Mouse (Mus musculus) hindbrain, embryonic 13.5 days (tissue): ENCODE data around the gene Gm20518. TPM values are rescaled to one million over a fixed set of nuclear protein-coding genes. Genes with fewer than 3 reads are reported as not detected.
A peak's percentile ranks its signal among the peaks of the same experiment; 100 is the strongest.

Source experiments
- ATAC-seq: fragments of 200-750 bp; cut with Nextera tagmentation; 2 replicates; pipeline ENCODE4 v1.8.0; 2017; ENCODE audit warnings: moderate TSS enrichment; ENCODE audit not compliant: low FRiP score
- H3K27ac ChIP-seq: fragments of 300-500 bp; sonication (generic); 2 replicates; pipeline ENCODE4 v1.5.1; 2015; ENCODE audit warnings: inconsistent platforms, mild to moderate bottlenecking, moderate library complexity
- H3K27me3 ChIP-seq: fragments of 300-500 bp; sonication (generic); 2 replicates; pipeline ENCODE4 v1.6.1; 2015; ENCODE audit warnings: mild to moderate bottlenecking, inconsistent platforms
- H3K36me3 ChIP-seq: fragments of 300-500 bp; sonication (generic); 2 replicates; pipeline ENCODE4 v1.6.1; 2015; ENCODE audit warnings: mild to moderate bottlenecking, inconsistent platforms
- H3K4me1 ChIP-seq: fragments of 300-500 bp; sonication (generic); replicated peaks from 2 replicates; pipeline ENCODE4 v1.6.1; 2015; ENCODE audit warnings: inconsistent platforms
- H3K4me2 ChIP-seq: fragments of 300-500 bp; sonication (generic); 2 replicates; pipeline ENCODE4 v1.6.1; 2015; ENCODE audit warnings: inconsistent platforms, mild to moderate bottlenecking, moderate library complexity
- H3K4me3 ChIP-seq: fragments of 300-500 bp; sonication (generic); 2 replicates; pipeline ENCODE4 v1.5.1; 2015; ENCODE audit warnings: mild to moderate bottlenecking, inconsistent platforms
- H3K9ac ChIP-seq: fragments of 300-500 bp; sonication (generic); 2 replicates; pipeline ENCODE4 v1.6.1; 2015; ENCODE audit warnings: mild to moderate bottlenecking, inconsistent platforms
- H3K9me3 ChIP-seq: fragments of 300-500 bp; sonication (generic); 2 replicates; pipeline ENCODE4 v1.6.1; 2016; ENCODE audit warnings: inconsistent platforms
- WGBS: fragments of 180-500 bp; shearing (Covaris S2); methylation state at CpG from one replicate; pipeline ENCODE4 v1.1.7; 2015; 5-methylcytosine and 5-hydroxymethylcytosine counted together
- polyA plus RNA-seq: library from polyadenylated mRNA; unstranded; fragments of >200 nt; fragmentation: Nextera tagmentation; extraction: Ambion mirVana; gene quantifications from 2 replicates; pipeline ENCODE4 v1.2.1, GENCODE M21; 2015

Gene Gm20518
- polyA plus RNA-seq, 1 experiment from 2014 or later = 0.65 TPM

DNA sequence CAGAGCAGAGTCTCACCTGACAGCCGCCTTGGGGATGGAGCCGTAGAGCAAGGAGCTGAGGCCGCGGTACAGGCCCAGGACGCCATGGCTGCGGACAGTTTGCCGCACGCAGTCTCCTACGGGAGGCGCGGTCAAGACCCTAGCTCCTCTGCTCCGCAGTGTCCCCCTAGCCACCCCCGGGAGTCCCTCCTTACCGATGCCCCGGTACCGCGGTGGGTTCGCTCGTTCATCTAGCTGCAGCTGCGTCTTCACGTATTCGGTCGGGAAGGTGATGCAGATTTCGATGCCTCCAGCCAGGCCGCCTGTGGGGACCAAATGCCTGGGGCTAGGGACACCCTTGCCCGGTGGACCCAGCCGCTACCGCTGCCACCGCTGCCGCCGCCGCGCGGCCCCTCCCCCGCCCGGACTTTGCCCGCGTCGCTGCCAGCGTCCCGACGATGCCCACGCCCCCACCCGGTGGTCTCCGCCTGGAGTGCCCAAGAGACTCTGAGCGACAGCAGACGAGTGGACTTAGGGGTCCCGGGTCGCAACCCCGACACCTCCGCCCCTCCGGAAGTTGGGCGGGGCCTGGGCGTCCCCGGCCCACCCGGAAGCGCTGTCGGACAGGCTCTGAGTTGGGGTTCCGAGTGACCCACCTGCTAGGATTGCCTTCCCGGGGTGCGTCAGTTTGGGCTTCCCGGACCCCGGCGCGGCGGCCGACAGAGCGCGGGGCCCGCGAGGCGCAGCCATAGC is 36.0 kb upstream of the Gm20518 start:
- Histone ChIP-seq H3K4me2 (peak overlapping the region; percentile 77), H3K27me3 (no peaks in the 10 kb centered on the region), H3K4me1 (peaks cover 41% of the 10 kb centered on the region), H3K9me3 (no peaks in the 10 kb centered on the region), H3K36me3 (peaks cover 19% of the 10 kb centered on the region), H3K27ac (peak overlapping the region; percentile 92), H3K9ac (peak overlapping the region; percentile 91), H3K4me3 (peak overlapping the region; percentile 82)
- ATAC-seq = peak; percentile 47
- under 1% methylated on average over 65 of the region's 72 CpGs for WGBS

GRCm38 (mm10) chr16:17922163-17922538 is 30.7 kb upstream of the Gm20518 start:
- Histone ChIP-seq H3K27ac (peak overlapping the region; percentile 93), H3K4me2 (peak overlapping the region; percentile 89), H3K9me3 (peaks cover 3% of the 10 kb centered on the region; the same call in 1 of the 2 replicates), H3K27me3 (peaks cover 36% of the 10 kb centered on the region), H3K9ac (peak overlapping the region; percentile 89), H3K4me3 (peak overlapping the region; percentile 81), H3K36me3 (peaks cover 19% of the 10 kb centered on the region), H3K4me1 (peaks cover 48% of the 10 kb centered on the region)
- 1% methylated on average over 14 of the region's 14 CpGs for WGBS
- ATAC-seq = peak; percentile 15

GRCm38 (mm10) chr16:17921325-17922162 is 30.1 kb upstream of the Gm20518 start:
- Histone ChIP-seq H3K4me3 (peak overlapping the region; percentile 81), H3K36me3 (peaks cover 19% of the 10 kb centered on the region), H3K27me3 (peaks cover 42% of the 10 kb centered on the region), H3K9ac (peak overlapping the region; percentile 89), H3K4me1 (peaks cover 42% of the 10 kb centered on the region), H3K9me3 (peaks cover 3% of the 10 kb centered on the region; the same call in 1 of the 2 replicates), H3K4me2 (peak overlapping the region; percentile 89), H3K27ac (peak overlapping the region; percentile 93)
- peak; percentile 93 for ATAC-seq
- WGBS = 2% methylated on average over 46 of the region's 47 CpGs

DNA sequence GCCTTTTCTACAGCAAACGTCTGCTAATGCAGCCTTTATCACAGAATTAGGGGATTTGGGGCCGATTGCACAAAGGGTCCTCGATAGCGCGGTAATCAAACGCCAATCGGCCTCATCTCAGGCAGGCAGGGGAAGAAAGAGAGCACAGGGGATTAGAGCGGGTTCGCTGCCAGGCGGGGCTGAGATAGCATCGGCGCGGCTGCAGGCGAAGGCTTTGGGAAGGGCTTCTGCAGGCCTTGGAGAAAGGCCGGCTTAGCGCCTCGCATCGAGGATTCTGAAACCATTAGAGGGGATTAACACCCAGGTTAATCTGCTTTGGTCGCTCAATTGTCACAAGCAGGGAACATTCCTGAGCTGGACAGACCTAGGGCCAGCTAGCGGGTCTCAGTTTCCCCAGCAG is 29.1 kb upstream of the Gm20518 start:
- 10% methylated on average over 20 of the region's 20 CpGs for WGBS
- H3K36me3 ChIP-seq = peaks cover 10% of the 10 kb centered on the region
- no peak for ATAC-seq
- peak overlapping the region; percentile 81 for H3K4me3 ChIP-seq
- peak overlapping the region; percentile 89; the same call in 1 of the 2 replicates for H3K4me2 ChIP-seq
- H3K9ac ChIP-seq = peak overlapping the region; percentile 77
- peaks cover 32% of the 10 kb centered on the region for H3K4me1 ChIP-seq
- peaks cover 51% of the 10 kb centered on the region for H3K27me3 ChIP-seq
- H3K27ac ChIP-seq = peak overlapping the region; percentile 93; the same call in 1 of the 2 replicates
- peaks cover 3% of the 10 kb centered on the region; the same call in 1 of the 2 replicates for H3K9me3 ChIP-seq

DNA sequence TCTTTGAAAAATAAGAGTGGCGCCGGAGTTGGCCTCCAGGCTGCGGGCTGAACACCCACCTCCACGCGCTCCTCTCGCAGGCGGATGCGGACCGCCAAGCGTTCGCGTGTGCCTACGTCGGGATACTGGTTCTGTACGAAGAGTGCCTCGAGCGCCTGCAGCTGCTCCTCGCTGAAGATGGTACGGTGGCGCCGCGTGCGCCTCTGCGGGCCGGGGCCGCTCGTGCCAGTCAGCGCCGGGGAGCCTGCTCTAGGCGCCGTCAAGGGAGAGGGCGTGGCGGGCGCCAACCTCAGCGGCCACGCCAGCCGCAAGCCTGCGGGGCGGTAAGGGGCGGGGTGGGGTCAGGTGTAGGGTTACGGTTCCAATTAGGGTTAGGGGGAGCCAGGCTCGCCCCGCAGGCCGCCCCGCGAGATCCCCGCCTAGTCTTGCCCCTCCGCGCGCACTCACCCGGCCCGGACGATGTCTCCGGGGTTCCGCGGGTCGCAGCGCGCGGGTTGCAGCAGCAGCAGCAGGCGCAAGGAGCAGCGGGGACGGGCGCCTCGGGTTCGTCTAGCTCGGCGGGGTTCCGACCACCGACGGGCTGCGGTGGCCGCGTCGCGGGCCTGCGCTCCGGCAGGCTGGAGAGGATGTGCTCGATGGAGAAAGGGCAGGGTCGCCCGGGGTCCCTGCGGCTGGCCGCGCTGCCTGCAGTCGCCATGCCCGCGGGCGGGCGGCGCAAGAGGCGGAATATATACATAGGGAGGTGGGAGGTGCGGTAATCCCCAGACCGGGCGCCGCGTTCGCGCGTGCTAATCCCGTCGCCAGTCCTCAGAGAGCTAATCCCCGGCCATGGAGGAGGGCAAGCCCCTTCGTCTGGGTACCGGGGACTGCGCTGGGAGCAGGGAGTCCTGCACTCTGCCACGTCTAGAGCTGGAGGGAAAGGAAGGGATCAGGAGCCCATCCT is 23.1 kb upstream of the Gm20518 start, which contains the start of gene Gsc2:
Gsc2 (minus strand) TSS at position 753 of the 943 bp plus-strand sequence.
- Histone ChIP-seq H3K27me3 (peaks cover 76% of the 10 kb centered on the region), H3K36me3 (no peaks in the 10 kb centered on the region), H3K4me2 (peak within 1 kb of the TSS; percentile 54), H3K4me1 (peaks cover 25% of the 10 kb centered on the region), H3K9ac (peak within 1 kb of the TSS; percentile 60), H3K9me3 (peaks cover 3% of the 10 kb centered on the region; the same call in 1 of the 2 replicates), H3K4me3 (peak within 1 kb of the TSS; percentile 36), H3K27ac (no peak within 1 kb of the TSS)
- WGBS = under 1% methylated on average over 97 of the region's 106 CpGs
- ATAC-seq = no peak

DNA sequence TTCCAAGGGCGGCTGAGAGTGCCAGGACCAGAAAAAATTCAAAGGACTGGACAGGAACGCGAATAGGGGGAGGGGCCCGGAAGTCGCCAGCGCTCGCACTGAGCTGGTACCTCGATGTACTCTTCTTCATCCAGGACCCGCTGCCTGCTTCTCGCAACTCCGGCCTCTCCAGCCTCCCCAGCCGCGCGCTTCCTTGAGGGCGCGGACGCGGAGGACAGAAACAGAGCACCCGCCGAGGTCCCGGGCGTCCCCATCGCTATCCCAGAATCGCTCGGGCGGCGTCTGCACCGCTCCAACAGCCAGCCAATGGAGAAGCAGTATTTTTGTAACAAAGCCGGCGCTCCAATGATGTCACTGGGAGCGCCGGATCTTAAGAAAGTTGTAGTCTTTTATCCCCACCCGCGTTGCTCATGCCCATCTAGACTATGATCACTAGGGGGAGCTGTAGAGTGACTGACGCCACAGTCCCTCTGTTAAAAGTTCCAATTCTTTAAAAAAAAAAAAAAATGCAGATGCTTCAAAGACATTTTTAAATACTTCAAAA is 19.7 kb upstream of the Gm20518 start, which contains the start of gene Ess2:
Ess2 (minus strand) TSS at position 297 of the 544 bp plus-strand sequence.
- no peaks in the 10 kb centered on the region for H3K9me3 ChIP-seq
- peaks cover 45% of the 10 kb centered on the region for H3K27me3 ChIP-seq
- peaks cover 25% of the 10 kb centered on the region for H3K4me1 ChIP-seq
- H3K36me3 ChIP-seq = peaks cover 34% of the 10 kb centered on the region
- peak within 1 kb of the TSS; percentile 94 for H3K4me2 ChIP-seq
- ATAC-seq = peak; percentile 93
- peak within 1 kb of the TSS; percentile 83 for H3K27ac ChIP-seq
- peak within 1 kb of the TSS; percentile 74 for H3K4me3 ChIP-seq
- WGBS = under 1% methylated on average over 35 of the region's 35 CpGs
- H3K9ac ChIP-seq = peak within 1 kb of the TSS; percentile 84

- peaks cover 66% of the 10 kb centered on the region for H3K36me3 ChIP-seq
- H3K4me2 ChIP-seq = no peak within 1 kb of the TSS
- 90% methylated on average over 14 of the region's 14 CpGs for WGBS
- H3K4me1 ChIP-seq = no peaks in the 10 kb centered on the region
- H3K9me3 ChIP-seq = no peaks in the 10 kb centered on the region
- H3K4me3 ChIP-seq = no peak within 1 kb of the TSS
- H3K27me3 ChIP-seq = no peaks in the 10 kb centered on the region
- no peak for ATAC-seq
- H3K9ac ChIP-seq = no peak within 1 kb of the TSS
- H3K27ac ChIP-seq = no peak within 1 kb of the TSS
Observed at GRCm38 (mm10) chr16:17898462-17898861, 7.0 kb upstream of the Gm20518 start, which contains the start of the genes Dgcr2 and Tssk2. TSS of gene Dgcr2 (minus strand) at chr16:17898562. TSS of gene Tssk2 (plus strand) at chr16:17898637.

GRCm38 (mm10) chr16:17896091-17896490 is 4.6 kb upstream of the Gm20518 start:
- no peak for ATAC-seq
- H3K9ac ChIP-seq = no peak overlapping the region
- H3K9me3 ChIP-seq = no peaks in the 10 kb centered on the region
- no peak overlapping the region for H3K4me3 ChIP-seq
- H3K4me1 ChIP-seq = peaks cover 10% of the 10 kb centered on the region
- H3K27me3 ChIP-seq = no peaks in the 10 kb centered on the region
- no peak overlapping the region for H3K27ac ChIP-seq
- H3K4me2 ChIP-seq = no peak overlapping the region
- H3K36me3 ChIP-seq = peaks cover 42% of the 10 kb centered on the region

DNA sequence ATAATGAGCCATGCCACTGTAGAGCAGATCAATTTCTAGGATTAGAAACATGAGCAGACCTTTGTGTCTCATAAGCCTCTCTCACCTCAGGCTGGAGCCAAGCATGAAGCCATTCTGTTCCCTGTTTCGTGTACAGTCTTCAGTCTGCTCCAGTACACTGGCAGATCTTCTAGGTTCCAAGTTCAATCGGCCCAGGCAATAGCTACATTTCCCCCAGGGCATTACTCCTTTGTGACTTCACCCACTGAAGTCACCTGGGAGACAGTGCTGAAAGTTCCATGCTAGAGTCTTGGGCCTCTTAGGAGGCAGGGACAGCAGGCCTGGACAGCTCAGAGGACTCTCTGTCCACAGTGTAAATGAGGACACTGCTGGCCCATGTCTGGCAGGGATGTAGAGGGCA is 2.5 kb upstream of the Gm20518 start, which contains the start of gene Tssk1:
Tssk1 (plus strand) TSS at position 301 of the 400 bp plus-strand sequence.
- H3K36me3 ChIP-seq = peaks cover 20% of the 10 kb centered on the region
- no peak for ATAC-seq
- no peak within 1 kb of the TSS for H3K9ac ChIP-seq
- WGBS = 84% methylated on average over 2 of the region's 2 CpGs
- peaks cover 26% of the 10 kb centered on the region for H3K4me1 ChIP-seq
- no peak within 1 kb of the TSS for H3K27ac ChIP-seq
- no peaks in the 10 kb centered on the region for H3K27me3 ChIP-seq
- no peaks in the 10 kb centered on the region for H3K9me3 ChIP-seq
- H3K4me3 ChIP-seq = no peak within 1 kb of the TSS
- no peak within 1 kb of the TSS for H3K4me2 ChIP-seq

DNA sequence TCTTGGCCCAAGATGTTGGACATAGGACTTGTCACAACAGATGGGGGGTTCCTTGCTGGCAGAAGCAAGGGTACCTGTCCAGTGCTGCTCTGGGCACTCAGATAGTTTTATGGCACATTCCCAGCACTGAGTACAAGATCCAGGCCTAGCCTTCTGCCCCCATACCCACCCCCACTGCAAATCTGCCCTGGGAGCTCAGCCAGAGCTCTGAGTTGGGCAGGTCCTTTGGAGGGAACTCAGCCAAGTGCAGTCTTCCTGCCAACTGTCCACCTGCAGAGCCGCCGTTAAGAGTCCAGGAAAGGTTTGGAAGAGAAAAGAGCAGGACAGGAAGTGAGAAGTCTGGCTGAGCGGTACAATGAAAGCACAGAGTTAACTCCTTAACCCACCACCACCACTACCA is 1.1 kb upstream of the Gm20518 start:
- no peak overlapping the region for H3K9ac ChIP-seq
- 80% methylated on average over 3 of the region's 3 CpGs for WGBS
- no peak for ATAC-seq
- peaks cover 26% of the 10 kb centered on the region for H3K4me1 ChIP-seq
- 0 out of 2 replicates have a peak, but pooled peaks cover 9% of the 10 kb centered on the region for H3K36me3 ChIP-seq
- peak overlapping the region; percentile 56; the same call in 1 of the 2 replicates for H3K4me2 ChIP-seq
- H3K27me3 ChIP-seq = no peaks in the 10 kb centered on the region
- no peak overlapping the region for H3K4me3 ChIP-seq
- no peaks in the 10 kb centered on the region for H3K9me3 ChIP-seq
- H3K27ac ChIP-seq = peak overlapping the region; percentile 78; the same call in 1 of the 2 replicates
